Mouse (Mus musculus) liver, adult 2 months (tissue): ENCODE data around the gene Bptf. TPM values are rescaled to one million over a fixed set of nuclear protein-coding genes. Genes with fewer than 3 reads are reported as not detected.

Source experiments
- DNase-seq: peaks from one replicate; pipeline ENCODE4 v3.0.0-alpha.2; 2011; ENCODE audit warnings: low read depth, low spot score; ENCODE audit errors: extremely low read depth
- H3K27ac ChIP-seq: fragments of 200-500 bp; replicated peaks from 2 replicates; pipeline ENCODE4 v1.5.1; 2012; ENCODE audit warnings: low read depth, mild to moderate bottlenecking, control low read depth, inconsistent platforms, low read length; ENCODE audit not compliant: insufficient read depth
- H3K27me3 ChIP-seq: fragments of 200-500 bp; 2 replicates; pipeline ENCODE4 v1.6.1; 2012; ENCODE audit warnings: mild to moderate bottlenecking, moderate library complexity, low read length, inconsistent platforms; ENCODE audit not compliant: control insufficient read depth, insufficient read depth
- H3K36me3 ChIP-seq: fragments of 200-500 bp; 2 replicates; pipeline ENCODE4 v1.6.1; 2012; ENCODE audit warnings: low read length, inconsistent platforms; ENCODE audit not compliant: control insufficient read depth, insufficient read depth
- H3K4me1 ChIP-seq: fragments of 200-500 bp; 2 replicates; pipeline ENCODE4 v1.6.1; 2011; ENCODE audit warnings: low read length; ENCODE audit not compliant: control insufficient read depth, insufficient read depth
- H3K4me3 ChIP-seq: fragments of 200-500 bp; 2 replicates; pipeline ENCODE4 v1.5.1; 2011; ENCODE audit warnings: low read depth, mild to moderate bottlenecking, control low read depth, low read length, moderate library complexity; ENCODE audit not compliant: insufficient read depth
- H3K79me2 ChIP-seq: fragments of 200-500 bp; 2 replicates; pipeline ENCODE4 v1.6.1; 2012; ENCODE audit warnings: inconsistent platforms, mild to moderate bottlenecking, low read length, moderate library complexity; ENCODE audit not compliant: control insufficient read depth, insufficient read depth
- H3K9ac ChIP-seq: fragments of 200-500 bp; 2 replicates; pipeline ENCODE4 v1.6.1; 2012; ENCODE audit warnings: low read depth, mild to moderate bottlenecking, control low read depth, inconsistent platforms, low read length
- CTCF ChIP-seq: fragments of 200-500 bp; IDR thresholded peaks from 2 replicates; pipeline ENCODE4 v1.5.1; 2011; ENCODE audit warnings: low read depth, low read length, control low read depth
- POLR2A ChIP-seq: fragments of 200-500 bp; IDR thresholded peaks from 2 replicates; pipeline ENCODE4 v1.6.1; 2011; ENCODE audit warnings: low read length, control low read depth; ENCODE audit not compliant: insufficient read depth; ENCODE audit errors: extremely low read depth
- WGBS: fragments of 180-500 bp; shearing (Covaris S2); methylation state at CpG from one replicate; pipeline ENCODE4 v1.1.7; 2018; 5-methylcytosine and 5-hydroxymethylcytosine counted together
- polyA plus RNA-seq: library from polyadenylated mRNA; depleted of rRNA; stranded (reverse); fragments of >200 nt; gene quantifications from 2 replicates; pipeline ENCODE4 v1.2.3, GENCODE M21; 2012
- total RNA-seq: library from RNA; depleted of rRNA; stranded (reverse); fragments of >200 nt; gene quantifications from 2 replicates; pipeline ENCODE4 v1.2.3, GENCODE M21; 2014

Bptf gene
- total and polyA plus RNA-seq, 2 experiments = 7.6 to 15.0 TPM

GRCm38 (mm10) chr11:107029536-107029935, 102.4 kb downstream of the Bptf start:
- Histone ChIP-seq H3K79me2 (no peaks in the 10 kb centered on the region), H3K27me3 (no peaks in the 10 kb centered on the region), H3K4me3 (no peak overlapping the region), H3K4me1 (0 out of 2 replicates have a peak, but pooled peaks cover 8% of the 10 kb centered on the region), H3K9ac (no peak overlapping the region), H3K27ac (no peak overlapping the region), H3K36me3 (no peaks in the 10 kb centered on the region)
- TF ChIP-seq CTCF = no peak
- no peak for TF ChIP-seq POLR2A
- WGBS = 80% methylated on average over 19 of the region's 19 CpGs
- DNase-seq = no peak

- Histone ChIP-seq H3K4me1 (0 out of 2 replicates have a peak, but pooled peaks cover 8% of the 10 kb centered on the region), H3K9ac (peak overlapping the region; percentile 73), H3K79me2 (no peaks in the 10 kb centered on the region), H3K27ac (peak overlapping the region; percentile 66), H3K36me3 (no peaks in the 10 kb centered on the region), H3K4me3 (no peak overlapping the region), H3K27me3 (no peaks in the 10 kb centered on the region)
- TF ChIP-seq CTCF (no peak), POLR2A (no peak)
- WGBS = 31% methylated on average over 6 of the region's 6 CpGs
- peak; percentile 91 for DNase-seq
Measured at GRCm38 (mm10) chr11:107028754-107029153, 103.2 kb downstream of the Bptf start.

GRCm38 (mm10) chr11:107028275-107028618, 103.7 kb downstream of the Bptf start:
- no peaks in the 10 kb centered on the region for H3K27me3 ChIP-seq
- 0 out of 2 replicates have a peak, but pooled peaks cover 8% of the 10 kb centered on the region for H3K4me1 ChIP-seq
- DNase-seq = no peak
- no peaks in the 10 kb centered on the region for H3K36me3 ChIP-seq
- TF ChIP-seq CTCF (no peak), POLR2A (no peak)
- peak overlapping the region; percentile 73 for H3K9ac ChIP-seq
- peak overlapping the region; percentile 69 for H3K4me3 ChIP-seq
- 2% methylated on average over 29 of the region's 29 CpGs for WGBS
- H3K79me2 ChIP-seq = no peaks in the 10 kb centered on the region
- H3K27ac ChIP-seq = peak overlapping the region; percentile 66

GRCm38 (mm10) chr11:107027431-107028274, 104.3 kb downstream of the Bptf start:
- Histone ChIP-seq H3K27ac (peak overlapping the region; percentile 66), H3K27me3 (no peaks in the 10 kb centered on the region), H3K36me3 (no peaks in the 10 kb centered on the region), H3K9ac (peak overlapping the region; percentile 82), H3K4me3 (peak overlapping the region; percentile 69), H3K4me1 (0 out of 2 replicates have a peak, but pooled peaks cover 8% of the 10 kb centered on the region), H3K79me2 (no peaks in the 10 kb centered on the region)
- peak; percentile 54 for DNase-seq
- no peak for TF ChIP-seq CTCF
- TF ChIP-seq POLR2A = 0 out of 2 replicates have a peak, but pooled peaks have one; percentile 44
- WGBS = under 1% methylated on average over 101 of the region's 107 CpGs

- Histone ChIP-seq H3K4me3 (peak overlapping the region; percentile 69), H3K79me2 (no peaks in the 10 kb centered on the region), H3K27me3 (no peaks in the 10 kb centered on the region), H3K27ac (no peak overlapping the region), H3K36me3 (no peaks in the 10 kb centered on the region), H3K9ac (no peak overlapping the region; the same call in 1 of the 2 replicates), H3K4me1 (peaks cover 12% of the 10 kb centered on the region)
- WGBS = 7% methylated on average over 12 of the region's 12 CpGs
- no peak for DNase-seq
- no peak for TF ChIP-seq POLR2A
- TF ChIP-seq CTCF = no peak
Measured at GRCm38 (mm10) chr11:107026554-107027430, 105.1 kb downstream of the Bptf start.
